Mouse (Mus musculus) right cerebral cortex, postnatal 25 days (tissue): ENCODE results near the gene Kansl1l.

Experiments used
- DNase-seq: peaks from one replicate; pipeline ENCODE4 v3.0.0; 2022

Gene Kansl1l

DNA sequence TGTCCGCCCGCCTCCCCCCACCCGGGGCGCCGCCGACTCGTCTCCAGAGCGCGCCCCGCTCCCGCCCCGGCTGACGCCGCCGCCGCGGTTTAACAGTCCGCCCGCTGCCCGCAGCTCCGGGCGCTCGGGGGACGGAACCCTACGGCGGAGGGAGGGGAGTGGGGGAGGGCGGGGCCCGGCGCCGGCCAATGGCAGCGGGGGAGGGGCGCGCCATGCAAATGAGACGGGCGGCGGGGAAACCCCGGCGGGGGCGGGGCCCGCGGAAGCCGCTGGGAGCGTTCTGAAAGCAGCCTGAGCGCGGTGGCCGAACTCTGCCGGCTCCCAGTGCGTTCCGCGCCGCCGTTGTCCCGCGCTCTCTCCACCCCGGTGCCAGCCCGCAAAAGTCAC, at the start of gene Kansl1l:
Gene Kansl1l (minus strand): TSS at position 110 of the 387 bp plus-strand sequence.
- peak; percentile 95 for DNase-seq

DNA sequence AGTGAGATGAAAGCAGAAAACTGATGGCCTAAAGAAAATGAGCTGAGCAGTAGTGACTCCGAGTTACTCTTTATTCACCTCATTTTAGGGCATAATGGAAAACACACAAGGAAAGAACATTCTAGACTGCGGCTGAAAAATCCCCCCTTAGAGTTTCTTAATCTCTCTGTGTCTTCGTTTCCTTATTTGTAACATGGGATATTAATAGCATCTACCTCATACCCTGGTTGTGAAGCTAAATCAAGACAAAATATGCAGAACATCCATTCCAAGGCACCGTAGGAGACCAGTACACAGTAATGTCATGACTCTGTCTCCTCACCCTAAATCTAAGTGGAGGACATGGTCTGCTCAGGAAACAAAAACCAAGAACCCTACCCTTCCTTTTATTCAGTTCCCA, 48.3 kb upstream of the Kansl1l start:
- DNase-seq = no peak

DNA sequence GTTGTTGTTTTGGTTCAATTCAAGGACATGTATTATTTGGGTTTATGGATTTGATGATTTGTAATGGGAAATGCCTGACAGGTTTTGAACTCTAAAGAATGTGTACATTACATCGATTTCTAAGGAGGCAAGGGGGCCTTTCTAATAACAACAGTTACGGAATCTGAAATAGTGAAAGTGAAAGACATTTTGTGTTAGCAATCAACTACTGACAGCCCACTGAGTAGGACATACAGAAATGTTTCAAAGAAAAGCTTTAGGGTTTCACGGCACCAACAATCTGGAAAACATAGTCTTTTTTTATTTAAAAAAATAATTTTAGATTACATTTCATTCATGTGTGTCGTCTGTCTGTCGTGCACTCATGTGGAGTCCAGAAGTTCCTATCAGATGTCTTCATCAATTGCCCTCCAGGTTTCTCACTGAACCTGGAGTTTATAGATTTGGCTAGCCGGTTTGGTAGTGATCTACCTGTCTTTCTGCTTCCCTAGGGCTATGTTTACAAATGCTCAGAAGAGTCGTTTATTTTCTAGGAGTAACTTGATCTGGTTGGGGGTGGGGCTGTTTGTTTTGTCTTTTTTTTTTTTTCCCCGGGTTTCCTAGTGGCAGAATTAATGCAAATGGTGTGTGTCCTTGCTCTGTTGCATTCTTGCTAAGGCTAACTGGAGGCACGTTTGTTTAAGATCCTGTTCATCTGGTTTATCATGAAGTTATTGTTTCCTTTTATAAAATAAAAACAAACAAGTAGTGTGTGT, 46.6 kb upstream of the Kansl1l start:
- DNase-seq = no peak

DNA sequence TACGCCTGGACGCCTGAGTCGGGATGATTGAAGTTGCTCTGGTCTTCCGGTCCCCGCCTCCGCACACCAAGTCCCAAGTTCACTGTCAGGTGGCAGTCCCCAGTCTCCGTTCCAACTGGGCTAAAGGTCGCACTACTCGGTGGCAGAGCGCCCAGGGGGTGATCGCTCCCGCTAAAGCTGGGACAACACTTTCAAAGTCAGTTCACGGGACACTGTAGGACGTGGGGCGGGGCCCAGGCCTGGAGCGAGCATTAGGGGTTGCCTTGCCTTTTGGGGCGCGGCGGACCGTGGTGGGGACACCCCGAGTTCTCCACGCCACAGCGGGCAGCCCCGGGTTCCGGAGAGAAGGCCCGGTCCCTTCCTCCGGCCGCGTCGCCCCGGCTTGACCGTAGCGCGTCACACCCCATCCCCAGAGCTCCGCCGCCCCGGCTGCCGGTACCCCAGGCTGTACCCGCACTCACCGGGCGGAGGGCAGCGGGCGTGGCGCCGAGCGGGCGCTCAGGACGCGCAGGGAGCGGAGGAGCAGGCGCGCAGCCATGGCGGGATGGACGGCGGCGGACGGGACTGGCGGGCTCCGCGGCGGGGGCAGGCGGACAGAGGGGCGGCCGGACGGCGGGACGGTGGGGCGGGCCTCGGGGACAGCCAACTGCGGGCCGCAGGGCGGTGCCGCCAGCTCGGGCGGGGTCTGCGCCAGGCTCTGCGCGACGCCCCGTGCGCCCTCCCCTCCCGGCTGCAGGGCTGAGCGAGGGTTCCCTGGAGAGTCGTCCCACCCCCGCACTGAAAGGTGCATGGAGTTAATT, 45.5 kb upstream of the Kansl1l start, which contains the start of gene Acadl:
Gene Acadl (minus strand): TSS at position 566 of the 800 bp plus-strand sequence.
- peak; percentile 65 for DNase-seq

DNA sequence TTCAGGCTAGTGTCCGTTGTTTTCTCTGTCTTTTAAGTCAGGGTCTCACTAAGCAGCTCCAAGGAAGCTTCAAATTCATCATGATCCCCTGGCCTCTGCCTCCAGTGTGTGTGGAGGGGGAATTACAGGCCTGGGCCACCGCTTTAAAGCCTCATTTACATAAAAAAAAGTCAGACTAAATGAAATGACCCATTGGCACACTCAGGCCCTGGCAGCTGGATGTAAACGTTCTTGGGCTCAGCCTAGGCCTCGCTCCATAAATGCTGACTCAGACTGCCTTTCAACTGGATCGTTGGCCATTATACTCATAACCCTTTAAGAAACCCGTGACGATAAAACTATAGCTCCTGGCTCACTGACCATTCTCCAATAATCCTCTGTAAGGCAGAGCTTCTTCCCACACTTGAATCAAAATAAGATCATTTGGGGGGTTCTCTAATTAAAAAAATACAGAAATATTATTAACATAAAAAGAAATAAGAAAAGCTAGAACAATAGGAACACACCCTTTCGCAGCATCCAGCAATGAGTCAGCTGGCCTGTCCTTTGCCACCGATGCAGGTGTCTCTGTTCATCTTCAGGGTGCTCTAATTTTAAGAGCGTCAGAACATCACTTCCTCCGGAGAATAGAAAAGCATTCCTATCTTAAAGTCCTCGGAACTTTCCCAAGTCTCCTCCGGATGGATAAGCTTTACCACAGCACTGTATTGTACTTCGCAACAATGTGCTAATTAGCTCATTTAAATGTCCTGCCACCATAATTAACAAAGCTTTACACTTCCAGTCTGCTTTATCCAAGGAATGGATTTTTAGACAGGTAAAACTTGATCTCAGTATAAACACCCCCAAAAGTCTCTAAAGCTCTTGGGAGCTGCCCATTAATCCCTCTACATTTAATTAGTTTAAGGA, 44.7 kb upstream of the Kansl1l start:
- no peak for DNase-seq

DNA sequence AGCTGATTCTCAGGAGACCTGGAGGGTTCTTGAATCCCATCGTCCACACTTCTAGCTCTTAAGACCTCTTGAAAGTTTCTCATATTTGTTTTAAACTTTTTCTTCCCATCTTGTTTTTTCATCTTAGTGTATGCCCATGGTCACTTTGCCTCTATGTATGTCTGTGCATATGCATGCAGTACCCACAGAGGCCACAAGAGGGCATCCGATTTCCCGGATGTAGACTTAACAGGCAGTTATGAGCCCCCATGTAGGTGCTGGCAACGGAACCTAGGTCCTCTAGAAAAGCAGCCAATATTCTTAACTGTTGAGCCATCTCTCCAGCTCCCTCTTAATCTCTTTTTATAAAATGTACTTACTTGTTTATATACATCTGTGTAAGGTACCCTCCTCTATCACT, 30.1 kb upstream of the Kansl1l start:
- no peak for DNase-seq

DNA sequence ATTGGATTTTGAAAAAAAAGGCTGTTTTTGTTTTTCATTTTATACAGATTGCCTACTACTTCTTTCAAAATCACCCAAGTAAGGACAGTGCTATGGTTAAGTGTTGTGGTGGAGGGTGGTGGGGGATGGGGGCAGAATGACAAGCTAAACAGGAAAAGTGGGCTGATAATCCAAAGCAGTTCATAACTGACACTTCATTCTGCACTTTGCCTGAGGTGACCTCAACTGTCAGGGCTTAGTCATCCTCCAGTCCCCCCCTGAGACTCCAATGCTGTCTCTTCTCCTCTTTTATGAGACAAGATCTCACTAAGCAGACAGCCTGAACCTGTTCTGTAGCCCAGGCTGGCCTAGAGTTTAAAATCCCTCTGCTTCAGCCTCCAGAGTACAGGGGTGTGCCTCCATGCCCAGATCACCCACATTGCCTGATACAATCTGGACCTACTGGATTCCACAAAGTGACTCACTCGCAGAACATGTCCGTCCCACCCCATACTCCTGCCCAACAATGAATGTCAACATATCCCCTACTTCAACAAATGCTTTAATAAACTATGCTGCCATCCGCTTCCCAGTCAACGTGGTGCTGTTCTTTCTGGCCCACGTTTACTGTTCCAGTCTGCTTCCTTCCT, 28.4 kb upstream of the Kansl1l start:
- no peak for DNase-seq

DNA sequence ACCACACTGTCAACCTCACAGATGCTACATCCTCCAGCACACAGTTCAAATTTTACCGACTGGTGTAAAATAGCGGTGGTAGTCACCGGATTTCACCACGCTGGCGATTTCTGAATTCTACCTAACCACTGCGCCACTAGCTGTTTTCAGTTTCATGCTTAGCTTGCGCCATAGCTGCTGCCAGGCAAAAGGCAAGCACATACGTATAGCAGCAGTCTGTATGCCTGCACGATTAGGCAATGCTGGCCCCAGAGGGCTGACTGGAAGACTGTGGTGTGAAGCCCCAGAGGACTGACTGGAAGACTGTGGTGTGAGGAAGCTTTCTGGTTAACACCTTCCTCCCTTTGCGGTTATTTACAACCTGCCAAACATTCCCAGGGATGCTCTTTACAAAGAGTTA, 24.6 kb upstream of the Kansl1l start:
- DNase-seq = no peak

DNA sequence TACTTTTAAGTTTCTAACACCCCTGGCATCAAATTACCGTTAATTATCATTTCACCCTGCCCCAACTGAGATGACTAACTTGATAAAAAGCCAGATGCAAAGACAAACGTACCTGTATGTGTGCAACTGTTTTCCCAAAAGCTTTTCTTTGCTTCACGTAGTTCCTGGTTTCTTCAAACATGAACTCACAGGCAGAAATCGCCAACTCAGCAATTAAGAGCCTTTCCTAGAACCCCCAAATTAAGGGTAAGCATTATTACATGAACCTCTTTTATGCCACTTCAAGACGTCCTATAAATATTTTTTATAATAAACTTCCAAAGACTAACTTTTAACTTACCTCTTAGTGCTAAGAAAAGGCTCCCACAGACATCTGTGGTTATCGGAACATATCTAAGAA, 24.1 kb upstream of the Kansl1l start:
- DNase-seq = no peak

DNA sequence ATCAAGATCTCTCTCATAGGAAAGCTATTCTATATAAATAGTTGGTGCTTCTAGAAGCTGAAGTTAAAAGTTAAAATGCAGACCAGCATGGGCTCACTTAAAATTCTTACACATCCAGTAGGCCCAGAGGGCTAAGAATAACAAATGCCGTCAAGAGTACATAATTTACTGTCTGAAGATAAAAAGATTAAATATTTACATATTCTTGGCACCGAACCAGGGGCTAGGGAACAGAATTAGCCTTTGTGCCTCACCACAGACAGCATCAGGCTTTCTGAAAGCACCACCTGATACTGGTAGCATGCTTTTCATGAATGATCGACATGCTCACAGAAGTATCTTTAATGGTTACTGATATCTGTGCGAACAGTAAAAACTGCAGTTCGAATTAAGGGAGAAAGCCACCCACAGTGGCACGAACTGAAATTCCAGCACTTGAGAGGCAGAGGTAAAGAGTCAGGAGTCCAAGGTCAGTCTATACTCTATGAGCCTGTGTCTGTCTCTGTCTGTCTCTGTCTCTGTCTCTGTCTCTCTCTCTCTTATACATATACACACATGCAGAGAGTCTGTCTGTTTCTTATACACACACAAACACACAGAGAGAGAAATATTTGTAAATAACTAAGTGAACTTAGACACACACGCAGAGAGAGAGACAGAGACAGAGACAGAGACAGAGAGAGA, 22.5 kb upstream of the Kansl1l start:
- DNase-seq = no peak

DNA sequence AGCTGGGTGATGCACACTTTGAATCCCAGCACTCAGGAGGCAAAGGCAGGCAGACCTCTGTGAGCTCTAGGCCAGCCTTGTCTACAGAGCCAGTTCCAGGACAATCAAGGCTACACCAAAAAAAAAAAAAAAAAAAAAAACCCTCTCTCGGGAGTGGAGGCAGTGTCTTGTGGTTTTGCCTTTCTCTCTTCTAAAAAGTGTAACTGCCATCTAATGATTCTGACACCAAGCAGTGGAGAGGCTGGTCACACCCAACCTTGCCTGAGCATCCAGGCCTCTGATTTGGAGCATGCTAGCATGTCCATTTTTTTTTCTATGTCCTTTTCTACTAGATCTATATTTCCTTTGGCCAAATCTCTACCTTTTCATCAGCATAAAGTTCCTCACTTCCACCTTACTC, 21.8 kb upstream of the Kansl1l start:
- no peak for DNase-seq

DNA sequence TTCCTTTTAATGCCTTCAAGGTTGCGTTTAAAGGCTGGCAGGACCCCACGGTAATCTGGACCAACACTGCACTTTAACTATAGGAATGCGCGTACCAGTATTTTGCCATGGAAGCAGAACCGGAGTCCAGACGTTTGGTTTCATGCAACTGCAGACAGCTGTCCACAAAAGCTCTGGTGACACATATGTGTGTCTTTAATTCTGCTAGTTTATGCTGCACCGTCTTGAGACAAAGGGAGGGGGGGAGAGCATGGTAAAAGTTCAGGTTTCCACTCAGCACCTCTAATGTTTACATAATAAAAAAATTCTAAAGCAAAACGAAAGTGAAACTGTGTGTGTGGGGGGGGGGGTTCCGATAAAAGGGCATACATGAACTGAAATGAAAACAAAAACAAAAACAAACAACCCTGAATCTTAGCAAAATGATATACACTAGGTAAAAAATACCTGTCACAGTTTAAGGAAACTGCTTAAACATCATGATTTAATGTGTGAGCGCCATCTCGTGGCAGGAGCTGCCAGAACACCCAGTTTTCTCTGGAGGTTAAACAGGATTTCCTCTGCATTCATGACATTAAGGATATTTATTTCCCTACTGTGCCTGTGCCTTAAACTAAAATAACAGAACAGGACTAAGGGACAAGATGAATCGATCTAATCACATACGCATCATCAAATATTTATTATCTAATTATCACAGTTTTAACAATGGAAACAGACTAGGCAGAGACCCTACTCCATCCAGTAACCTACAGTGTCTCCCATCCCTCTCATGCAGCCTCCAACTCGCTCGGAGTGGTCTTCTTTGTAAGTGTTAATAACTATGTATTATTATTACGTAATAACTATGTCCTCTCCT, 21.1 kb upstream of the Kansl1l start:
- DNase-seq = peak; percentile 55

DNA sequence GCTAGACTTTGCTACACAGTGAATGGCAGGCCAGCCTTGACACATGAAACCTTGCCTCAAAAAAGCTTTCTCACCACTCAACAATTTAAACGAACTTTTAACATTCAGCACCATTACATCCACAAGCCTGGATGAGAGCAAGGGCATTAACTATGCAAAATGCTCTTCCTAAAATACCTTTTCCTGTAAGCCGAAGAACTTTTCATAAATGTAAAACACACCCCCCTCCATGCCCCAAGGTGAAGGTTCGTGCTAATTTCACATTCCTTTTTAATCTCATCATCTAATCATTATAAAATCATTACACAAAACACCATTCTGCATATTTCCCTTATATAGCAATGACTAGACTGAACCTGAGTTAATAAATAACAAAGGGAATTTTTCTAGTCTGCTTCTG, 19.8 kb upstream of the Kansl1l start:
- no peak for DNase-seq

DNA sequence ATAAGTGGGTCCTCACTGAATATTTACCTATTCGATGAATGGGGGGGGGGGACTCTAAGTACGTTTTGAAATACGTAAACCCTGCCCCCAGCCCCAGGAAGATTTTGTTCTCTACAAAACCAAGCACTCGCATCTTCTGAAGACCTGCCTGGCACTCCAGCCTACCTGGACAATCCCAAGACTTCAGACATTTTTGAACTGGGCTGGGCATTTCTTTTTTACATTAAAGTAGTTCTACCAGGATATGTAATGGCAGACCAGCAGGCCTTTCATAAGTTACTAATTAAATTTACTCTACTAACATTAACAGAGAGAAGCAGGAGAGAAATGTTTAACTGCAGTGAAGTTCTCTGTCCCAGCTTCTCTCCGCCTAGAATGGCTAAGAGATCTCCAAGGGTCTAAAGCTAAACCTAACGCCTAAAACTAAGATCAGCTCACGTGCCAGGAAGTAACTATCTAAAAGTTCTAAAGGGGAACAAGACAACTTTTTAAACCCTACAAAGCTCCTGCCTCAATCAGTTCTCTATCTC, 15.3 kb upstream of the Kansl1l start:
- no peak for DNase-seq

DNA sequence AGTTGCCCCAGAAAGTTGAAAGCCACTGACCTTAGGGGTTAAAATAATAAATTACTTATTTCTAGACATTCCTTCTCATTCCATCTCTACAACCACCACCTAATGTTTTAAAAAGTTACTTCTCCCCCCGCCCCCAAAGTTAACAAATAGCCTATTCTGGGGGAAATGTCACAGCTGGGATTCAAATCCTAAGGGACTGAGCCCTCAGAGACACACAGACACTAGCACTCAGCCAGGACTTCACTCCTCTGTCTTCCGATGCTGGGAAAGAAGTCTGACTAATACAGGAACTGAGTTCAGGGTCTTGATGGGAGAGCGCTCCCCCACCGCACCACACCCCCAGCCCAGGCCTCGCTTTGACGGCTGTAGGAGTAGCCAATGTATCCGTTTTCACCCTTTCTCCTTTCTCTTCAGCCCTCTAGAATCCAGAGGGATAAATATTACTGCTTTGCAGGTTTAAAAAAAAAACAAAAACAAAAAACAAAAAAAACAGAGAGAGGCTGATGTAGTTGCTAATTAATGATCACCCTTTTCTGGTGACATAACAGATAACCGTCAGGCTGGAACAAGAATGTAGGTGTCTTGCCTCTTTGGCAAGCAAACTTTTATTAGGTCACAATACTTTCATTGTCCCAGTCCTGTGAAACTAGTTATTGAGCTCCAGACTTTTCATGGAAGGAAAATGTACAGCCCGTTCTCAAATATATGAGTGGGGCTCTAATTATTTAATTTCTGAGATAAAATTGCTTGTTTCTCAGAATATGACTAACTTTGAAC, 14.7 kb upstream of the Kansl1l start:
- no peak for DNase-seq

DNA sequence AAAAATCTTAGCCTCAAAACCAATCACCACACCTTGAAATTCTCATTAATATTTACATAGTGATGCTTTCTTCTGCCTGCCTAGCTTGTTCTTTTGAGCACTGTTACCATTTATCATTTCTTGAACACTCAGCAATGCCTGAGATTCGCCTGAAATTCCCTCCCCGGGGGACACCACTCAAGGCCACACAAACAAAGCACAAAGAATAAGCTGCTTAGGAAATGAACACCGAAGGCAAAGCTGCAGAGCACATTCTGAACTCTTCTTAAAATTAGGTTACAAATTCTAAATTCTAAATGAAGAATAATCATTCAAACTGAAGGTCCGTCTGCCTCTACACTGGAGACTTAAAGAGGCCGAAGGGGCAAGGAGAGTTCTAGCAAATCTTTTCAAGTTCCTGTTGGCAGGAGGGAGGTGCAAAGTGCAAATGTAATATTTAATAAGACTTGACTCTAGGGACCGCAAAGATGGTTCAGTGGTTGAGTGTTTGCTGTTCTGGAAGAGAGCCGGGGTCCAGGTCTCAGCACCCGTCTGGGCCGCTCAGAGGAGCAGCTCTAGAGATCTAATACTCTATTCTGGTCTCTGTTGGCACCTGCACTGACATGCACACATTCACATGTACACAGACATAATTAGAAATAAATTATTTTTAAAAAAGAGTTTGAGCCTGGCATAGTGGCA, 12.2 kb upstream of the Kansl1l start:
- no peak for DNase-seq

DNA sequence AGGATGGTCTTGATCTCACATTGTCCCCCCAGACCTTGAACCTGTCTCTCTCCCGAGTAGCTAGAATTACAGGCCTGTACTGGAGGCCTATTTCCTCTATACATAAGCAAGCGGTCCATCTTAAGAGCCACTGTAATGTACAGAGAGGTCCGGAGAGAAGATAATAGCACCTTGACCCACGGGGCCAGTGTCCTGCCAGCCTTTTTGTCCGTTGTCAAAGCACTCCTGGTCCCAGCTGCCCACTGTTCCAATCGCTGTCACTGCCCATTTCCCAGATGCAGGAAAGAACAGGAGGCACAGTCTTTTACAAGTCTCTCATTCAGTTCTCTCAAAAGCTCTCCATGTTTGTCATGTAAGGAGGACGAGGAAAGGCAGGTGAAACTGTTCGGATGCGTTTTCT, 4.6 kb upstream of the Kansl1l start:
- no peak for DNase-seq

DNA sequence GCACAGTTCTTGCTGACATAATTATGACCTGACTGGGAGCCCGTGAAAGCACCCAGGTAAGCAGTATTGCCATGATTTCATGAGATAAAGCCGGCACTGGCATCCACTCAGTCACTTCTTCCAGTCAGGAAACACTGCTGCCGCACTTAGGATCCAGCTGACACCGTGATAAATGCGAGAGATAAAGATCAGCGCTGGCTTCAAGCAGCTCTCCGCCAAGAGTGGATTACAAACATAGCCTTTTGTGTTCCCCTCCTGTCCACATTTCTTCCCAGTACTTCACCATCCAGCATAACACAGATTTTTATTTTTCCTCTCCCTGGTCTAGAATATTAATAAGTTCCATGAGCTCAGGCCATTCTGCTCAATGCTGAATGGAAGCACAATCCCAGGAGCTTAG, 2.9 kb upstream of the Kansl1l start:
- DNase-seq = no peak

DNA sequence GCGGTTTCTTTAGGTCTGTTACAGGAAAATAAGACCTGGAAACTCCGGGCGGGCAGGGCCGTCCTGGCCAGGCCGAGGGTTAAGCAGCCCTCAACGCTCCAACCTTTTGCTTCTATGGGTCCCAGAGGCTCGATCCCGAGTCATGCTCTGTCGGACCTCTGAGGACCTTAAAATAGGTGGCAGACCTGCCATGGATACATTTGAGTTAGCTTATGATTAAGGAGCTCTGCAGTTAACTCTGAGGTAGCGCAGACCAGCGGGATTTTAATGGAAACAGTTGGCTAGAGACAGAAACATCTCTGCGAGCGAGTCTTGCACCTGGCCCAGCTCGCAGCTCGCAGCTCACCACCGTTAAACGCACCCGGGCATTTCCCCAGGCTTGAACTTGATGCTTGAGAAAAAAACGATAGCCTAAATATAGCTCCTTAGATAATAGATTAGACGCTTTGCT, 528 bp upstream of the Kansl1l start:
- no peak for DNase-seq
